Mouse (Mus musculus) erythroblast, embryonic 14.5 days (primary cell): ENCODE data around the gene Pdhb. TPM values are rescaled to one million over a fixed set of nuclear protein-coding genes. Genes with fewer than 3 reads are reported as not detected.

Experiments used
- H3K27me3 ChIP-seq: 2 replicates; pipeline ENCODE4 v1.6.1; 2012; ENCODE audit warnings: inconsistent platforms; ENCODE audit not compliant: control insufficient read depth
- H3K36me3 ChIP-seq: 2 replicates; pipeline ENCODE4 v1.6.1; 2012; ENCODE audit warnings: mild to moderate bottlenecking, inconsistent platforms; ENCODE audit not compliant: control insufficient read depth
- H3K4me1 ChIP-seq: 2 replicates; pipeline ENCODE4 v1.6.1; 2012; ENCODE audit warnings: inconsistent platforms; ENCODE audit not compliant: control insufficient read depth
- H3K4me3 ChIP-seq: replicated peaks from 2 replicates; pipeline ENCODE3; 2012; ENCODE audit warnings: moderate library complexity, mild to moderate bottlenecking, inconsistent platforms
- H3K9me3 ChIP-seq: 2 replicates; pipeline ENCODE4 v1.6.1; 2012; ENCODE audit warnings: low read length, inconsistent platforms, mixed read lengths; ENCODE audit not compliant: control insufficient read depth
- GATA1 ChIP-seq: IDR thresholded peaks from 2 replicates; pipeline ENCODE4 v1.6.1; 2012; ENCODE audit warnings: low read length, inconsistent platforms, mixed read lengths
- TAL1 ChIP-seq: IDR thresholded peaks from 3 replicates; pipeline ENCODE4 v1.6.1; 2012; ENCODE audit warnings: low read length, inconsistent platforms, mixed read lengths
- polyA plus RNA-seq: library from polyadenylated mRNA; stranded (reverse); fragments of >175 nt; gene quantifications from 2 replicates; pipeline ENCODE4 v1.2.3, GENCODE M21; 2012

Gene Pdhb
- polyA plus RNA-seq, 1 experiment = 7.8 TPM

DNA sequence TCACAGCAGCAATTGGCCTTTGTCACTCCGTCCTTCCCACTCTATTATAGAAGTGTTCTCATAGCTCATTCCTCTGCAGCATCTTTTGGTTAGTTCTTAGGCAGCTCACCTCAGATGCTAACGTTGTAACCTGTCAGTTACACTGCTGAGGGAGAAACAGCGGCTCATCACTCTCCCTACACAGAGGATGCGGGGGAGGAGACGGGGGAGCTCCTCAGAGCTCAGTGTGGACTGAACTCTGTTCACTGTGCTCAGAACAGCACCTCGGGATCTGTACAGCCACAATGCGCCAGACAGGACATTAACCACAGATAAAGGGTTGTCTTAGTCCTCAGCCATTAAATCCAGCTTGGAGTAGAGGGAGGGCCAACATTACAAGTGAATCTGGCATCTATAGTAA, 8.4 kb downstream of the Pdhb start:
- Histone ChIP-seq H3K4me3 (no peak overlapping the region), H3K4me1 (no peaks in the 10 kb centered on the region)
- TF ChIP-seq GATA1 = no peak
- TF ChIP-seq TAL1 = no peak

DNA sequence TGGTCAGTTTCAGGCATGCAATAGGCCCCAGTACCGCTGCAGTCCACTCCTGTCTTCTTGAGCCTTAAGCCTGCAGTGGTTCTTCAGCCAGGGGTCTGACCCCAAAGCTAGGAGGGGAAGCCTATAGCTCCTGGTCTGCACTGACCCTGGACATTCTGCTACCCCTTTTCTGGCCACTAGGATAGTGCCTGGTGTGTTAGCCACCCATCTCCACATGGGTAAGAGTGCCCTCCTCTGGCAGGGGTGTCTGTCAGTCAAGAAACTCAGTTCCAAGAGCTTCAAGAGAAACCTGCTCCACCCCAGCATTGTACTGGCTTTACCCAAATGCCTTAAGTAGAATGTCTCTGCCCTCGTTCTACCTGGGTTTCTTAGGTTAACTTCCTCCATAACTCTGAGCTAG, 11.0 kb downstream of the Pdhb start:
- Histone ChIP-seq H3K36me3 (peaks cover 58% of the 10 kb centered on the region), H3K4me1 (no peaks in the 10 kb centered on the region)

More for the DNA sequence above, 8.4 kb downstream of the Pdhb start:
- H3K9me3 ChIP-seq = no peaks in the 10 kb centered on the region
- H3K36me3 ChIP-seq = peaks cover 85% of the 10 kb centered on the region
- no peaks in the 10 kb centered on the region for H3K27me3 ChIP-seq

DNA sequence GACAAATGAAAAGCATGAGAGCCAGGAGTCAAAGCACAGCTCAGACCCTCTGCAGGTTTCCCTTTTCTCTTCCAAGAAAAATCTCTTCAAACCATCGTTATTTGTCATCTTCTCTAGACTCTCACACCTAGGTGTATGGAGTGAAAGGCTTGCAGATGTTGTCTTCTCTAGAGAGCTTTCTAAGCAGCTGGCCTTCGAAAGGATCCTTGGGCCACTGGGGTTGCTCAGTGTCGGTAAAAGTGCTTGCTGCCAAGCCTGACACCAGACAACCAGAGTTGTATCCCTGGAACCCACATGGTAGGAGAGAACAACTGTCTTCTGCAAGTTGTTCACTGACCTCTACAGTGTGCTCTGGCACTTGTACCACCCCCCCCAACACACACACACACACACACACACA, 13.7 kb downstream of the Pdhb start:
- Histone ChIP-seq H3K36me3 (peaks cover 33% of the 10 kb centered on the region), H3K9me3 (no peaks in the 10 kb centered on the region), H3K27me3 (no peaks in the 10 kb centered on the region), H3K4me3 (no peak overlapping the region), H3K4me1 (no peaks in the 10 kb centered on the region)
- no peak for TF ChIP-seq TAL1
- no peak for TF ChIP-seq GATA1

More for the DNA sequence above, 11.0 kb downstream of the Pdhb start:
- H3K9me3 ChIP-seq = no peaks in the 10 kb centered on the region
- H3K27me3 ChIP-seq = no peaks in the 10 kb centered on the region
- H3K4me3 ChIP-seq = no peak overlapping the region
- TF ChIP-seq TAL1 = no peak
- TF ChIP-seq GATA1 = no peak

DNA sequence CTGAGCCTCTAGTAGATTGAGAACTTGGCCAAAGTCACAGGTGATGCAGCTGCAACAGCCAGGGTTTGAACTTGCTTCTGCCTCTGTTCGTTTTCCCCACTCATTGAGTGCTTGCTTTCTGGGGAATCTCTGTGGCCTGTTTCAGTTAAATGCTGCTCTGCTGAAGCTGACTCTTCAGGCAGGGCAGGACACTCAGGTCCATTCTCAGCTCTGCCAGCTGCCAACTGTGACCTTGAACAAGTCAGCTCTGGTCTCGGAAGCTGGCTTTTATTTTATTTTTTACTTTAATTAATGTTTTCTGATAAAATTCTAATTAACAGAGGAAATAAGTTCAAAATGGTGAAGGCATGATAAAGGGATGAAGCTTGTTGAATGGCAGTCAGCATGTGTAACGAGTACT, 14.1 kb downstream of the Pdhb start:
- no peak for TF ChIP-seq TAL1
- no peak for TF ChIP-seq GATA1
- H3K4me3 ChIP-seq = no peak overlapping the region

DNA sequence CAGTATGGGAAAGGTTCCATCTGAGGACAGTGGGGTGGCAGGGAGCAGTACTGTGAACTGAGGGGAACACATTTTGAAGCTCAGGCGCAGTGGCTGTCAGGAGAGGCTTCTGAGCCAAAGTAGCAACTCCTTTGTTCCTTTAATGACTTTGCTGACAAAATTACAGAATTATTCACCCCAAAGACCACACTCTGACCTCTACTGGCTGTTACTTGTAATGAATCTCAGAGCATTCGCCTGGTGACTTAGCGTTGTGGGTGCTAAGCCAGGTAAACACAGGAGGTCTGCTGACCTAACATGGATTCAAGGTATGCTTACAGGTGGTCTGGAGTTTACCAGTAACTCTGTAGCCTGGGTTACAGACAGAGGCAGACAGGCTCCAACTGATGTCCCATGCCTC, 15.9 kb downstream of the Pdhb start:
- TF ChIP-seq GATA1 (no peak), TAL1 (no peak)
- H3K4me1 ChIP-seq = no peaks in the 10 kb centered on the region
- H3K36me3 ChIP-seq = peaks cover 23% of the 10 kb centered on the region

More for the DNA sequence above, 14.1 kb downstream of the Pdhb start:
- peaks cover 29% of the 10 kb centered on the region for H3K36me3 ChIP-seq
- H3K4me1 ChIP-seq = no peaks in the 10 kb centered on the region
- H3K9me3 ChIP-seq = no peaks in the 10 kb centered on the region
- no peaks in the 10 kb centered on the region for H3K27me3 ChIP-seq

DNA sequence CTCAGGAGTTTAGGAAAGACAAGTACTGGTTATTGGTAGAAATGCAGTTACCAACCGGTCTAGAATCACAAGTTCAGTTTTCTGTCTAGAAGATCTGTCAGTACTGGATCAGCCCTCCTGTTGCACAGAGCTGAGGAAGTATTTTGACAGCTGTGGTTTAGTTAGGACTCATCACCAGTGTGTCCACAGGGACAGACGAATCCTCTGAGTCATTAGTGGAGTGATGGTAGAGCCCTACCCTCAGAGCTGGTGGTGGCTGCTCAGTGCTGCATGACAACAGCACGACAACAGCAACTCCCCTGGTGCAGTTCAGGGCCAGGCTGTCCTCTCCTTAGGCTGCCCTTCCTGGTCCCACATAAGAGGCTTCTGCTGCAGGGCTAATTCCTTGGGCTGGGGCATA, 18.8 kb downstream of the Pdhb start:
- no peaks in the 10 kb centered on the region for H3K4me1 ChIP-seq
- H3K27me3 ChIP-seq = no peaks in the 10 kb centered on the region
- no peak for TF ChIP-seq TAL1
- no peak for TF ChIP-seq GATA1
- no peaks in the 10 kb centered on the region for H3K9me3 ChIP-seq
- H3K4me3 ChIP-seq = no peak overlapping the region
- H3K36me3 ChIP-seq = peaks cover 22% of the 10 kb centered on the region

More for the DNA sequence above, 15.9 kb downstream of the Pdhb start:
- Histone ChIP-seq H3K4me3 (no peak overlapping the region), H3K27me3 (no peaks in the 10 kb centered on the region), H3K9me3 (no peaks in the 10 kb centered on the region)

DNA sequence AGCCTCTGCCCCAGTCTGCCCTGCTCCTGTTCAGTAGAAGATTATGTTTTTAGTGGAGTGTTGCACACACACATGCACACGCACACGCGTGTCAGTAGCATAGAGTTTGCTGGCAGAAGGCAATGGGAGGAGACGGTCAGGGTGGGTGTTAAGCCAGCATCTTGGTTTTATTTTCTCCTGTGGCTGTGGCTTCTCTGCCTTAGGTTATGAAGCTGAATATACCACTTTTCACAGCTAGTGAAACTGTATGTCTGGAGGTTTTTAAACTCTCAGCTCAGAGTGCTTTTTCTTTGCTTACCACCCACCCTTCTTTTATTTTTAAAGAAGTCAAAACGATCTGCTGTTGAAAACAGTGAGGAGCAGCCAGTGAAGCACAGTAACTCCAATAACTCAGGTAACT, 21.1 kb downstream of the Pdhb start:
- no peaks in the 10 kb centered on the region for H3K4me1 ChIP-seq
- H3K27me3 ChIP-seq = no peaks in the 10 kb centered on the region
- H3K4me3 ChIP-seq = no peak overlapping the region
- TF ChIP-seq GATA1 (no peak), TAL1 (no peak)
- H3K9me3 ChIP-seq = no peaks in the 10 kb centered on the region
- peaks cover 26% of the 10 kb centered on the region for H3K36me3 ChIP-seq

DNA sequence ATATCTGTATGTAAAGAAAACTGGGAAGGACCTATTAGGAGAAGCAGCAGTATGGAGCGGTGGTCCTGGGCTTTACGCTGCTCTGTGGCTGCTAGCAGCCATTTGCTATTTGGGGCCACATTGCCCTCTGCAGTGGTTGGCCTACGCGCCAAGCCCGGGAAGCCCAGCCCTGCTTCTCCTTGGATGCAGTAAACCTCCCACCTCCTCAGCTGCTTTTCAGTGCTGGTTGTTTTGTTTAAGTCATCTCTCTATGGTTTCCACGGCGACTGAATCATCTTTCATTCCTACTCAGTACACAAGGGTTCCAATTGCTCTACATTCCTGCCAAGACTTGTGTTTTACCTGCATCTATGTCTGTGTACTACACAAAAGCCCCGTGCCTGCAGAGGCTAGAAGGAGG, 24.0 kb downstream of the Pdhb start:
- Histone ChIP-seq H3K4me3 (no peak overlapping the region), H3K27me3 (no peaks in the 10 kb centered on the region)

DNA sequence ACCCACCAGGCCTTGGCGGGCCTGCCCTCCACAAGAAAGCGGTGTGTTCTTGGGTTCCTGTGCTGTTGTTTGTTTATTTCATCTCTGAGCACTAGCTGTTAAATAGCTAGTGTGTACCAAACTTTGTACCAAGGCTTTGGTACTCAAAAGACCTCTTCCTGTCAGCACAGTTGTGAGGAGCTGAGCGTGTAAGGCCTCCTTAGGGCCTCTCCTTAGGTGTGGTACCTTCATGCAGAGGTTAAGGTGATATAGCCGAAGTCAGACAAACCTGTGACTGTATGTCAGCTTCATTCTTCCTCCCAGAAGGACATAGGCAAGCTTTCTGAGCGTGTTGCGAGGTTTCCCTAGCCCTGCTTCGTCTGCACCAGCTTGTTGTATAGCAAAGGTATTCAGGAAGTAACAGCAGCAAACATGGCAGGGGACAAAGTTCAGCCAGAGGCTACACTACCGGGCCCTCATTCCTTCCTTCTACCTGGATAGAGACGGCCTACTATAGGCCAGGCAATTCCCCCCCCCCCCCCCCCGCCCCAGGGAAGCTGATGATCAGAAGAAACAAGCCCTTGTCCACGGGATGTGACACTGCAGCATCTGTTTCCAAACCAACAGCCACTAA, 26.1 kb downstream of the Pdhb start:
- Histone ChIP-seq H3K36me3 (peaks cover 41% of the 10 kb centered on the region), H3K27me3 (no peaks in the 10 kb centered on the region)
- TF ChIP-seq TAL1 (no peak), GATA1 (no peak)

More for the DNA sequence above, 24.0 kb downstream of the Pdhb start:
- no peaks in the 10 kb centered on the region for H3K9me3 ChIP-seq
- no peaks in the 10 kb centered on the region for H3K4me1 ChIP-seq
- peaks cover 45% of the 10 kb centered on the region for H3K36me3 ChIP-seq
- TF ChIP-seq TAL1 (no peak), GATA1 (no peak)

More for the DNA sequence above, 26.1 kb downstream of the Pdhb start:
- Histone ChIP-seq H3K4me1 (no peaks in the 10 kb centered on the region; the same call in 1 of the 2 replicates), H3K4me3 (no peak overlapping the region), H3K9me3 (no peaks in the 10 kb centered on the region)
